Mouse (Mus musculus) midbrain, embryonic 11.5 days (tissue): Measurements from ENCODE around the gene Sfrp5. TPM values are rescaled to one million over a fixed set of nuclear protein-coding genes. Genes with fewer than 3 reads are reported as not detected.

Experiments
- ATAC-seq: fragments of 200-750 bp; cut with Nextera tagmentation; 2 replicates; pipeline ENCODE4 v1.8.0; 2017; ENCODE audit warnings: moderate TSS enrichment, moderate library complexity; ENCODE audit not compliant: low FRiP score
- DNase-seq: peaks from one replicate; pipeline ENCODE4 v3.0.0; 2015; ENCODE audit warnings: low spot score; ENCODE audit errors: missing footprints
- H3K27ac ChIP-seq: fragments of 300-500 bp; sonication (generic); 2 replicates; pipeline ENCODE4 v1.5.1; 2014; ENCODE audit warnings: low read depth, low read length
- H3K27me3 ChIP-seq: fragments of 300-500 bp; sonication (generic); 2 replicates; pipeline ENCODE4 v1.6.1; 2014; ENCODE audit warnings: mild to moderate bottlenecking, low read length, moderate library complexity, mixed read lengths; ENCODE audit not compliant: control insufficient read depth, insufficient read depth
- H3K36me3 ChIP-seq: fragments of 300-500 bp; sonication (generic); 2 replicates; pipeline ENCODE4 v1.6.1; 2014; ENCODE audit warnings: mild to moderate bottlenecking, low read length, moderate library complexity, mixed read lengths; ENCODE audit not compliant: control insufficient read depth, insufficient read depth
- H3K4me1 ChIP-seq: fragments of 300-500 bp; sonication (generic); 2 replicates; pipeline ENCODE4 v1.6.1; 2014; ENCODE audit warnings: low read length; ENCODE audit not compliant: control insufficient read depth, insufficient read depth
- H3K4me2 ChIP-seq: fragments of 300-500 bp; sonication (generic); 2 replicates; pipeline ENCODE4 v1.6.1; 2014; ENCODE audit warnings: mild to moderate bottlenecking, moderate library complexity
- H3K4me3 ChIP-seq: fragments of 300-500 bp; sonication (generic); 2 replicates; pipeline ENCODE4 v1.5.1; 2014; ENCODE audit warnings: low read depth, low read length
- H3K9ac ChIP-seq: fragments of 300-500 bp; sonication (generic); 2 replicates; pipeline ENCODE4 v1.6.1; 2014; ENCODE audit warnings: low read length
- H3K9me3 ChIP-seq: fragments of 300-500 bp; sonication (generic); 2 replicates; pipeline ENCODE4 v1.6.1; 2016; ENCODE audit warnings: low read length; ENCODE audit not compliant: control insufficient read depth
- WGBS: fragments of 180-500 bp; shearing (Covaris S2); extraction: QIAGEN DNeasy Blood & Tissue Kit; methylation state at CpG from one replicate; pipeline ENCODE4 v1.1.7; 2014; 5-methylcytosine and 5-hydroxymethylcytosine counted together
- polyA plus RNA-seq: library from polyadenylated mRNA; unstranded; fragments of >200 nt; fragmentation: Nextera tagmentation; extraction: Ambion mirVana; gene quantifications from 2 replicates; pipeline ENCODE4 v1.2.1, GENCODE M21; 2014

Gene Sfrp5
- polyA plus RNA-seq, 1 experiment from 2014 or later = 0.14 TPM

- no peaks in the 10 kb centered on the region for H3K27me3 ChIP-seq
- H3K36me3 ChIP-seq = no peaks in the 10 kb centered on the region
- no peak overlapping the region for H3K9ac ChIP-seq
- no peak overlapping the region for H3K4me2 ChIP-seq
- H3K4me3 ChIP-seq = no peak overlapping the region
- 64% methylated on average over 7 of the region's 7 CpGs for WGBS
- ATAC-seq (no peak), DNase-seq (no peak)
- H3K4me1 ChIP-seq = no peaks in the 10 kb centered on the region
- no peaks in the 10 kb centered on the region for H3K9me3 ChIP-seq
- H3K27ac ChIP-seq = no peak overlapping the region
Observed at GRCm38 (mm10) chr19:42209485-42209884, 7.4 kb upstream of the Sfrp5 start.

- Histone ChIP-seq H3K9ac (no peak overlapping the region), H3K9me3 (no peaks in the 10 kb centered on the region), H3K27me3 (peaks cover 33% of the 10 kb centered on the region), H3K36me3 (no peaks in the 10 kb centered on the region), H3K4me3 (no peak overlapping the region), H3K4me1 (peaks cover 8% of the 10 kb centered on the region; the same call in 1 of the 2 replicates), H3K4me2 (no peak overlapping the region), H3K27ac (no peak overlapping the region)
- DNase-seq = no peak
- WGBS = 82% methylated on average over 8 of the region's 8 CpGs
- ATAC-seq = no peak
Observed at GRCm38 (mm10) chr19:42205201-42205600, 3.1 kb upstream of the Sfrp5 start.

- H3K36me3 ChIP-seq = no peaks in the 10 kb centered on the region
- no peak for ATAC-seq
- peaks cover 39% of the 10 kb centered on the region for H3K27me3 ChIP-seq
- DNase-seq = no peak
- H3K4me2 ChIP-seq = no peak overlapping the region
- WGBS = 92% methylated on average over 4 of the region's 4 CpGs
- no peak overlapping the region for H3K27ac ChIP-seq
- no peak overlapping the region for H3K9ac ChIP-seq
- no peaks in the 10 kb centered on the region for H3K9me3 ChIP-seq
- no peak overlapping the region for H3K4me3 ChIP-seq
- H3K4me1 ChIP-seq = peaks cover 8% of the 10 kb centered on the region; the same call in 1 of the 2 replicates
Observed at GRCm38 (mm10) chr19:42204306-42204705, 2.3 kb upstream of the Sfrp5 start.

- Histone ChIP-seq H3K27me3 (peaks cover 48% of the 10 kb centered on the region), H3K4me3 (no peak overlapping the region), H3K9ac (no peak overlapping the region), H3K9me3 (no peaks in the 10 kb centered on the region), H3K4me2 (no peak overlapping the region), H3K36me3 (no peaks in the 10 kb centered on the region), H3K27ac (no peak overlapping the region), H3K4me1 (peaks cover 8% of the 10 kb centered on the region; the same call in 1 of the 2 replicates)
- 44% methylated on average over 8 of the region's 8 CpGs for WGBS
- ATAC-seq (no peak), DNase-seq (no peak)
Observed at GRCm38 (mm10) chr19:42202467-42202866, 415 bp upstream of the Sfrp5 start.

GRCm38 (mm10) chr19:42198026-42198425, 4.0 kb downstream of the Sfrp5 start:
- DNase-seq (no peak), ATAC-seq (no peak)
- Histone ChIP-seq H3K36me3 (no peaks in the 10 kb centered on the region), H3K4me3 (no peak overlapping the region), H3K4me2 (no peak overlapping the region), H3K9ac (no peak overlapping the region), H3K4me1 (peaks cover 8% of the 10 kb centered on the region; the same call in 1 of the 2 replicates), H3K27me3 (peaks cover 43% of the 10 kb centered on the region), H3K9me3 (no peaks in the 10 kb centered on the region), H3K27ac (no peak overlapping the region)
- WGBS = 43% methylated on average over 11 of the region's 11 CpGs

GRCm38 (mm10) chr19:42197066-42197465, 5.0 kb downstream of the Sfrp5 start:
- Histone ChIP-seq H3K4me3 (no peak overlapping the region), H3K9ac (no peak overlapping the region), H3K36me3 (no peaks in the 10 kb centered on the region), H3K27me3 (peaks cover 34% of the 10 kb centered on the region), H3K4me1 (peaks cover 7% of the 10 kb centered on the region; the same call in 1 of the 2 replicates), H3K4me2 (no peak overlapping the region), H3K9me3 (no peaks in the 10 kb centered on the region), H3K27ac (no peak overlapping the region)
- 76% methylated on average over 4 of the region's 4 CpGs for WGBS
- DNase-seq (no peak), ATAC-seq (no peak)

- 75% methylated on average over 4 of the region's 4 CpGs for WGBS
- DNase-seq = no peak
- Histone ChIP-seq H3K4me2 (no peak overlapping the region), H3K36me3 (0 out of 2 replicates have a peak, but pooled peaks cover under 1% of the 10 kb centered on the region), H3K9me3 (no peaks in the 10 kb centered on the region), H3K27ac (no peak overlapping the region), H3K27me3 (peaks cover 27% of the 10 kb centered on the region), H3K4me1 (peaks cover 1% of the 10 kb centered on the region; the same call in 1 of the 2 replicates), H3K4me3 (no peak overlapping the region), H3K9ac (no peak overlapping the region)
- ATAC-seq = no peak
Observed at GRCm38 (mm10) chr19:42196378-42196777, 5.7 kb downstream of the Sfrp5 start.

- Histone ChIP-seq H3K9ac (no peak overlapping the region), H3K36me3 (peaks cover 8% of the 10 kb centered on the region; the same call in 1 of the 2 replicates), H3K27ac (no peak overlapping the region), H3K9me3 (no peaks in the 10 kb centered on the region), H3K27me3 (peaks cover 4% of the 10 kb centered on the region; the same call in 1 of the 2 replicates), H3K4me2 (no peak overlapping the region), H3K4me1 (no peaks in the 10 kb centered on the region), H3K4me3 (no peak overlapping the region)
- DNase-seq (no peak), ATAC-seq (no peak)
- WGBS = 44% methylated on average over 2 of the region's 2 CpGs
Observed at GRCm38 (mm10) chr19:42193311-42193710, 8.7 kb downstream of the Sfrp5 start.

GRCm38 (mm10) chr19:42190494-42190893, 11.6 kb downstream of the Sfrp5 start:
- no peaks in the 10 kb centered on the region for H3K27me3 ChIP-seq
- peaks cover 8% of the 10 kb centered on the region; the same call in 1 of the 2 replicates for H3K36me3 ChIP-seq
- H3K4me1 ChIP-seq = no peaks in the 10 kb centered on the region
- no peak overlapping the region for H3K4me2 ChIP-seq
- DNase-seq (peak; percentile 94), ATAC-seq (peak; percentile 70; the same call in 1 of the 2 replicates)
- 23% methylated on average over 5 of the region's 5 CpGs for WGBS
- no peak overlapping the region for H3K27ac ChIP-seq
- H3K9me3 ChIP-seq = no peaks in the 10 kb centered on the region
- H3K9ac ChIP-seq = no peak overlapping the region
- no peak overlapping the region for H3K4me3 ChIP-seq
